ENCODE assay signal across 8 mouse cellular contexts in the genomic region with DNA sequence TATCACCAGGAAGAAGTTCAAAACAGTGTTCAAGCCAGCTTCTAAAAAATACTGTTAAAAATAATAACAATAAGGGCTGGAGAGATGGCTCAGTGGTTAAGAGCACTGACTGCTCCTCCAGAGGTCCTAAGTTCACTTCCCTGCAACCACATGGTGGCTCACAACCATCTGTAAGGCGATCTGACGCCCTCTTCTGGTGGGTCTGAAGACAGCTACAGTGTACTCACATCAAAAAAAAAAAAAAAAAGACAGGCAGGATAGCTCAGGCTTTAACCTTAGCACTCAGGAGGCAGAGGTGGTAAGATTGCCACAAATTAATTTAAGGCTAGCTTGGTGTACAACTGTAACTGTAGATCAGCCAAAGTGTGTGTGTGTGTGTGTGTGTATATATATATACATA. TPM values are rescaled to one million over a fixed set of nuclear protein-coding genes. Genes with fewer than 3 reads are reported as not detected.
DNase-seq lines count a peak whose midpoint lies in the region; ATAC-seq and TF ChIP-seq lines count a peak whose summit lies in the region.

No protein-coding gene starts in this region.

- H3K36me3 ChIP-seq in MEL (ENCODE audit: control insufficient read depth in 1 of 2, insufficient read depth in 2 of 2, low read length in 2 of 2): peaks cover 0 to 27% of the 10 kb centered on the region in 2 experiments; a peak in 2 of 4 replicates
- H3K36me3 ChIP-seq in forebrain, embryonic 13.5 days (ENCODE audit: poor library complexity, severe bottlenecking): no peaks in the 10 kb centered on the region

- peaks cover 24% of the 10 kb centered on the region for H3K79me2 ChIP-seq in MEL (ENCODE audit: control insufficient read depth, insufficient read depth, low read length, poor library complexity)

- TF ChIP-seq CTCF in layer of hippocampus, adult 2 months (conservative IDR thresholded peaks at IDR 0.05): peak; percentile 65
- peak; percentile 54 to 78 (median 65) for TF ChIP-seq CTCF in MEL (IDR thresholded peaks at IDR 0.05 in 2 of 3, conservative IDR thresholded peaks at IDR 0.05 in 1 of 3; ENCODE audit: control insufficient read depth in 1 of 3, insufficient read depth in 1 of 3, low read depth in 2 of 3, low read length in 3 of 3, poor library complexity in 1 of 3, severe bottlenecking in 1 of 3)
- TF ChIP-seq CTCF in cortical plate, adult 2 months (IDR thresholded peaks at IDR 0.05; ENCODE audit: extremely low read depth, insufficient read depth, low read length): peak; percentile 19; the same call in 1 of the 2 replicates

- no peak for TF ChIP-seq POLR2A in MEL (IDR thresholded peaks at IDR 0.05; ENCODE audit: control insufficient read depth in 1 of 2, insufficient read depth in 1 of 2, low read depth in 1 of 2, low read length in 2 of 2, poor library complexity in 1 of 2)
- no peak for TF ChIP-seq POLR2A in cortical plate, adult 2 months (IDR thresholded peaks at IDR 0.05; ENCODE audit: extremely low read depth, insufficient read depth, low read length)

- peaks cover 10 to 19% of the 10 kb centered on the region in 2 experiments for H3K4me1 ChIP-seq in MEL (ENCODE audit: control insufficient read depth in 1 of 2, insufficient read depth in 2 of 2, low read length in 2 of 2)
- peaks cover 2% of the 10 kb centered on the region for H3K4me1 ChIP-seq in cortical plate, adult 2 months (ENCODE audit: control insufficient read depth, insufficient read depth, low read length)
- H3K4me1 ChIP-seq in forebrain, embryonic 13.5 days: peaks cover 24% of the 10 kb centered on the region

- H3K9ac ChIP-seq in MEL (ENCODE audit: control insufficient read depth, low read depth, low read length, poor library complexity, severe bottlenecking): no peak overlapping the region
- H3K9ac ChIP-seq in forebrain, embryonic 13.5 days: no peak overlapping the region

- peak; percentile 32; the same call in 1 of the 2 replicates for ATAC-seq in megakaryocyte progenitor cell, adult 5-6 weeks (replicated peaks; ENCODE audit: poor library complexity)
- no peak for ATAC-seq in forebrain, embryonic 13.5 days

- no peaks in the 10 kb centered on the region for H3K9me3 ChIP-seq in MEL (replicated peaks; ENCODE audit: insufficient read depth, low read length)
- H3K9me3 ChIP-seq in forebrain, embryonic 13.5 days (replicated peaks): no peaks in the 10 kb centered on the region

- WGBS in forebrain, embryonic 13.5 days: 7% methylated on average over 2 of the region's 2 CpGs

- peak in 1 of 2 experiments; percentile 16 for DNase-seq in layer of hippocampus, adult 2 months (ENCODE audit: low spot score in 2 of 2)
- DNase-seq in layer of hippocampus, postnatal 36 days: no peak
- peak; percentile 90 for DNase-seq in MEL (ENCODE audit: low read depth, low spot score)
- DNase-seq in frontal cortex, postnatal 10 days (ENCODE audit: low spot score in 2 of 2): no peak
- no peak for DNase-seq in frontal cortex, postnatal 36 days (ENCODE audit: low spot score in 2 of 2)

- no peak overlapping the region for H3K27ac ChIP-seq in layer of hippocampus, adult 2 months
- no peak overlapping the region for H3K27ac ChIP-seq in MEL (ENCODE audit: control insufficient read depth, low read depth, low read length)
- H3K27ac ChIP-seq in cortical plate, adult 2 months (ENCODE audit: insufficient read depth, low read length): no peak overlapping the region
- H3K27ac ChIP-seq in forebrain, embryonic 13.5 days: no peak overlapping the region

- H3K4me2 ChIP-seq in forebrain, embryonic 13.5 days: no peak overlapping the region

- no peak overlapping the region for H3K4me3 ChIP-seq in layer of hippocampus, adult 2 months
- no peak overlapping the region for H3K4me3 ChIP-seq in MEL (ENCODE audit: control insufficient read depth in 1 of 2, insufficient read depth in 1 of 2, low read depth in 2 of 2, low read length in 2 of 2)
- no peak overlapping the region for H3K4me3 ChIP-seq in cortical plate, adult 2 months (ENCODE audit: insufficient read depth, low read length)
- H3K4me3 ChIP-seq in forebrain, embryonic 13.5 days: no peak overlapping the region

- TF ChIP-seq EP300 in MEL (IDR thresholded peaks at IDR 0.05; ENCODE audit: low read depth in 1 of 2, low read length in 2 of 2): no peak

- H3K27me3 ChIP-seq in MEL (ENCODE audit: control insufficient read depth in 1 of 2, insufficient read depth in 2 of 2, low read length in 2 of 2): no peaks in the 10 kb centered on the region
- H3K27me3 ChIP-seq in forebrain, embryonic 13.5 days: no peaks in the 10 kb centered on the region

- peak; percentile 54 for TF ChIP-seq RAD21 in MEL (IDR thresholded peaks at IDR 0.05; ENCODE audit: low read depth, low read length)

TF ChIP-seq in MEL, 35 proteins besides CTCF, POLR2A, EP300 and RAD21 (continues in another document):
- TF ChIP-seq ETS1 (IDR thresholded peaks at IDR 0.05; ENCODE audit: low read depth, low read length) (0 out of 2 replicates have a peak, but pooled peaks have one; percentile 9), JUND (IDR thresholded peaks at IDR 0.05; ENCODE audit: low read depth, low read length) (no peak), SMC3 (IDR thresholded peaks at IDR 0.05; ENCODE audit: low read depth, low read length) (peak; percentile 70), SIN3A (IDR thresholded peaks at IDR 0.05; ENCODE audit: low read length) (peak; percentile 57; the same call in 1 of the 2 replicates), E2F4 (IDR thresholded peaks at IDR 0.05; ENCODE audit: borderline replicate concordance, low read depth, low read length) (no peak), ZNF384 (IDR thresholded peaks at IDR 0.05; ENCODE audit: low read depth, low read length) (peak; percentile 92), ZMIZ1 (IDR thresholded peaks at IDR 0.05; ENCODE audit: low read depth, low read length) (no peak), ELF1 (IDR thresholded peaks at IDR 0.05; ENCODE audit: low read depth, low read length) (no peak), MYC (IDR thresholded peaks at IDR 0.05; ENCODE audit: low read depth, low read length) (peak; percentile 92), RCOR1 (IDR thresholded peaks at IDR 0.05; ENCODE audit: low read depth, low read length) (no peak), MXI1 (IDR thresholded peaks at IDR 0.05; ENCODE audit: low read depth, low read length) (peak; percentile 49; the same call in 1 of the 2 replicates)

RNA-seq across cellular contexts. Expression of gene Gm20503, which starts 2.4 kb away (rescaled TPM):
- total RNA-seq in layer of hippocampus, adult 2 months (2021): 1 to 10 TPM in 1 of 2 experiments, not detected in 1; 2.5 TPM
- total RNA-seq in layer of hippocampus, postnatal 36 days (2021): 1 to 10 TPM; 1.1 to 2.8 TPM
- total RNA-seq in MEL (2012; rRNA removed): not detected in 2 replicates
- polyA plus RNA-seq in MEL (2012; ENCODE audit: insufficient read depth in 1 of 2, insufficient read length in 2 of 2, low read depth in 1 of 2, low replicate concordance in 2 of 2, missing spikeins in 1 of 2): 1 to 10 TPM in 1 of 2 experiments, not detected in 1; 3.3 TPM
- 0.08 TPM in 1 of 2 replicates, not detected in the other for polyA plus RNA-seq in cortical plate, adult 2 months (2012; rRNA removed)
- 0.22 TPM in 1 of 2 replicates, not detected in the other for total RNA-seq in megakaryocyte progenitor cell, adult 5-6 weeks (2015)
- not detected in 2 replicates for total RNA-seq in megakaryocyte progenitor cell, adult 5-6 weeks (2017)
- 7.7 and 8.7 TPM in 2 replicates for polyA plus RNA-seq in forebrain, embryonic 13.5 days (2015; fragmentation: Nextera tagmentation; extraction: Ambion mirVana)

RNA-seq across cellular contexts. Expression of gene Dnajc25, which starts 5.8 kb away (rescaled TPM):
- 1 to 10 TPM; 5.5 to 6.1 TPM for total RNA-seq in layer of hippocampus, adult 2 months (2021)
- total RNA-seq in layer of hippocampus, postnatal 36 days (2021): 1 to 10 TPM; 4.4 to 6.6 TPM
- 6.2 and 6.6 TPM in 2 replicates for total RNA-seq in MEL (2012; rRNA removed)
- polyA plus RNA-seq in MEL (2012; ENCODE audit: insufficient read depth in 1 of 2, insufficient read length in 2 of 2, low read depth in 1 of 2, low replicate concordance in 2 of 2, missing spikeins in 1 of 2): 10 to 100 TPM in 1 of 2 experiments, not detected in 1; 11.8 TPM
- 3.2 and 3.3 TPM in 2 replicates for polyA plus RNA-seq in cortical plate, adult 2 months (2012; rRNA removed)
- 24.8 and 25.3 TPM in 2 replicates for total RNA-seq in megakaryocyte progenitor cell, adult 5-6 weeks (2015)
- 22.8 and 29.8 TPM in 2 replicates for total RNA-seq in megakaryocyte progenitor cell, adult 5-6 weeks (2017)
- 4.2 and 5.9 TPM in 2 replicates for polyA plus RNA-seq in forebrain, embryonic 13.5 days (2015; fragmentation: Nextera tagmentation; extraction: Ambion mirVana)

RNA-seq across cellular contexts. Expression of gene Ptgr1, which starts 13.7 kb away (rescaled TPM):
- total RNA-seq in layer of hippocampus, adult 2 months (2021): 1 to 10 TPM; 3.2 to 3.3 TPM
- total RNA-seq in layer of hippocampus, postnatal 36 days (2021): 1 to 10 TPM; 3.6 to 4.2 TPM
- 11.7 and 14.7 TPM in 2 replicates for total RNA-seq in MEL (2012; rRNA removed)
- polyA plus RNA-seq in MEL (2012; ENCODE audit: insufficient read depth in 1 of 2, insufficient read length in 2 of 2, low read depth in 1 of 2, low replicate concordance in 2 of 2, missing spikeins in 1 of 2): 10 to 100 TPM in 1 of 2 experiments, not detected in 1; 20.6 TPM
- 0.86 and 0.89 TPM in 2 replicates for polyA plus RNA-seq in cortical plate, adult 2 months (2012; rRNA removed)
- 72.7 and 81.7 TPM in 2 replicates for total RNA-seq in megakaryocyte progenitor cell, adult 5-6 weeks (2015)
- 59.6 and 66.6 TPM in 2 replicates for total RNA-seq in megakaryocyte progenitor cell, adult 5-6 weeks (2017)
- 6.3 and 6.8 TPM in 2 replicates for polyA plus RNA-seq in forebrain, embryonic 13.5 days (2015; fragmentation: Nextera tagmentation; extraction: Ambion mirVana)

RNA-seq across cellular contexts. Expression of gene Gng10, which starts 34.3 kb away (rescaled TPM):
- total RNA-seq in layer of hippocampus, adult 2 months (2021): 10 to 100 TPM; 91.0 to 93.5 TPM
- total RNA-seq in layer of hippocampus, postnatal 36 days (2021): 100 to 1,000 TPM in 1 of 2 experiments, 10 to 100 TPM in 1; 95.6 to 105 TPM
- total RNA-seq in MEL (2012; rRNA removed): 54.0 and 59.1 TPM in 2 replicates
- 10 to 100 TPM in 1 of 2 experiments, not detected in 1; 51.2 TPM for polyA plus RNA-seq in MEL (2012; ENCODE audit: insufficient read depth in 1 of 2, insufficient read length in 2 of 2, low read depth in 1 of 2, low replicate concordance in 2 of 2, missing spikeins in 1 of 2)
- polyA plus RNA-seq in cortical plate, adult 2 months (2012; rRNA removed): 61.1 and 62.7 TPM in 2 replicates
- 168 and 189 TPM in 2 replicates for total RNA-seq in megakaryocyte progenitor cell, adult 5-6 weeks (2015)
- 86.1 and 106 TPM in 2 replicates for total RNA-seq in megakaryocyte progenitor cell, adult 5-6 weeks (2017)
- 149 and 156 TPM in 2 replicates for polyA plus RNA-seq in forebrain, embryonic 13.5 days (2015; fragmentation: Nextera tagmentation; extraction: Ambion mirVana)

RNA-seq across cellular contexts. Expression of gene Zkscan16, which starts 57.2 kb away (rescaled TPM):
- total RNA-seq in layer of hippocampus, adult 2 months (2021): 10 to 100 TPM; 51.3 to 53.1 TPM
- total RNA-seq in layer of hippocampus, postnatal 36 days (2021): 10 to 100 TPM; 43.7 to 45.2 TPM
- total RNA-seq in MEL (2012; rRNA removed): not detected in 2 replicates
- polyA plus RNA-seq in MEL (2012; ENCODE audit: insufficient read depth in 1 of 2, insufficient read length in 2 of 2, low read depth in 1 of 2, low replicate concordance in 2 of 2, missing spikeins in 1 of 2): not detected
- polyA plus RNA-seq in cortical plate, adult 2 months (2012; rRNA removed): 14.7 and 17.1 TPM in 2 replicates
- total RNA-seq in megakaryocyte progenitor cell, adult 5-6 weeks (2015): not detected in 2 replicates
- not detected in 2 replicates for total RNA-seq in megakaryocyte progenitor cell, adult 5-6 weeks (2017)
- 0.34 and 0.55 TPM in 2 replicates for polyA plus RNA-seq in forebrain, embryonic 13.5 days (2015; fragmentation: Nextera tagmentation; extraction: Ambion mirVana)
